Mouse (Mus musculus): Measurements from ENCODE around the gene Ube2c.

- TF ChIP-seq GATA1 (IDR thresholded peaks at IDR 0.05; ENCODE audit: borderline replicate concordance, low read length) = no peak
- TF ChIP-seq FLI1 (IDR thresholded peaks at IDR 0.05; ENCODE audit: low read length) = no peak
These were observed 36.4 kb upstream of the Ube2c start for GRCm38 (mm10) chr2:164733259-164733658.
